Mouse (Mus musculus) G1E (cell line): ENCODE measurements around the gene Opn4. TPM values are rescaled to one million over a fixed set of nuclear protein-coding genes. Genes with fewer than 3 reads are reported as not detected.

Source experiments
- ATAC-seq: 2 replicates; pipeline ENCODE4 v1.8.0; 2016; ENCODE audit warnings: mild to moderate bottlenecking; ENCODE audit not compliant: insufficient number of reproducible peaks, poor library complexity, low FRiP score, severe bottlenecking; ENCODE audit errors: extremely low read depth
- DNase-seq: peaks from one replicate; pipeline ENCODE4 v3.0.0; 2012; ENCODE audit warnings: low spot score
- H3K27me3 ChIP-seq: 2 replicates; pipeline ENCODE4 v1.6.1; 2012; ENCODE audit warnings: mild to moderate bottlenecking, low read length, inconsistent platforms; ENCODE audit not compliant: insufficient read depth
- H3K36me3 ChIP-seq: replicated peaks from 2 replicates; pipeline ENCODE3; 2012; ENCODE audit warnings: mild to moderate bottlenecking, inconsistent platforms
- H3K4me1 ChIP-seq: 2 replicates; pipeline ENCODE4 v1.6.1; 2012; ENCODE audit warnings: low read depth, low read length, inconsistent platforms, mixed read lengths; ENCODE audit not compliant: insufficient read depth
- H3K4me3 ChIP-seq: 2 replicates; pipeline ENCODE4 v1.5.1; 2012; ENCODE audit warnings: low read depth, mild to moderate bottlenecking, inconsistent platforms, low read length, moderate library complexity, mixed read lengths
- H3K9me3 ChIP-seq: replicated peaks from 2 replicates; pipeline ENCODE4 v1.6.1; 2012; ENCODE audit warnings: inconsistent platforms
- CTCF ChIP-seq: IDR thresholded peaks from 2 replicates; pipeline ENCODE4 v1.5.1; 2012; ENCODE audit warnings: low read depth, low read length, inconsistent platforms, mixed read lengths
- GATA1 ChIP-seq: IDR thresholded peaks from 2 replicates; pipeline ENCODE4 v1.6.1; 2012; ENCODE audit warnings: borderline replicate concordance, low read length, inconsistent platforms, mixed read lengths
- GATA2 ChIP-seq: IDR thresholded peaks from 2 replicates; pipeline ENCODE4 v1.6.1; 2012; ENCODE audit warnings: low read depth, low read length, inconsistent platforms, borderline replicate concordance
- POLR2AphosphoS5 ChIP-seq: IDR thresholded peaks from 2 replicates; pipeline ENCODE4 v1.6.1; 2012; ENCODE audit warnings: low read depth, low read length, inconsistent platforms; ENCODE audit not compliant: insufficient replicate concordance
- TAL1 ChIP-seq: conservative IDR thresholded peaks from 2 replicates; pipeline ENCODE4 v1.6.1; 2012; ENCODE audit warnings: low read depth, low read length, inconsistent platforms, mixed read lengths
- polyA plus RNA-seq: library from polyadenylated mRNA; stranded (reverse); fragments of >175 nt; gene quantifications from 2 replicates; pipeline ENCODE4 v1.2.3, GENCODE M21; 2012
- total RNA-seq, 2 experiments: library from RNA; stranded (forward) in 1 of 2; stranded (reverse) in 1 of 2; fragments of 200-1000 nt in 1 of 2; fragments of >200 nt in 1 of 2; fragmentation: Nextera tagmentation in 1 of 2; gene quantifications; 2 replicates each; pipeline ENCODE4 v1.2.3; 2014 to 2017

Gene Opn4
- total and polyA plus RNA-seq, 3 experiments = 0.05 TPM; not detected in 2

- Histone ChIP-seq H3K9me3 (no peaks in the 10 kb centered on the region), H3K4me3 (peak overlapping the region; percentile 11; the same call in 1 of the 2 replicates), H3K27me3 (peaks cover 9% of the 10 kb centered on the region), H3K36me3 (no peaks in the 10 kb centered on the region), H3K4me1 (no peaks in the 10 kb centered on the region; the same call in 1 of the 2 replicates)
- DNase-seq (peak; percentile 26), ATAC-seq (no peak)
- TF ChIP-seq GATA2 = no peak
- TF ChIP-seq CTCF = 0 out of 2 replicates have a peak, but pooled peaks have one; percentile 18
Observed at GRCm38 (mm10) chr14:34595596-34596255, 4.2 kb downstream of the Opn4 start.

- no peak for DNase-seq
- no peaks in the 10 kb centered on the region for H3K9me3 ChIP-seq
- H3K27me3 ChIP-seq = peaks cover 4% of the 10 kb centered on the region; the same call in 1 of the 2 replicates
- no peak for ATAC-seq
- H3K36me3 ChIP-seq = no peaks in the 10 kb centered on the region
- TF ChIP-seq TAL1 = no peak
- TF ChIP-seq POLR2AphosphoS5 = no peak
- no peak for TF ChIP-seq GATA1
- no peak for TF ChIP-seq CTCF
- TF ChIP-seq GATA2 = no peak
- H3K4me1 ChIP-seq = no peaks in the 10 kb centered on the region; the same call in 1 of the 2 replicates
- H3K4me3 ChIP-seq = no peak overlapping the region
Observed at GRCm38 (mm10) chr14:34591741-34592535, 8.0 kb downstream of the Opn4 start.

GRCm38 (mm10) chr14:34590743-34591675 lies 8.9 kb downstream of the Opn4 start:
- Histone ChIP-seq H3K4me3 (no peak overlapping the region), H3K4me1 (no peaks in the 10 kb centered on the region; the same call in 1 of the 2 replicates), H3K36me3 (no peaks in the 10 kb centered on the region), H3K27me3 (no peaks in the 10 kb centered on the region; the same call in 1 of the 2 replicates), H3K9me3 (no peaks in the 10 kb centered on the region)
- TF ChIP-seq POLR2AphosphoS5 (no peak), TAL1 (no peak), CTCF (no peak), GATA1 (no peak), GATA2 (no peak)
- ATAC-seq (no peak), DNase-seq (no peak)

- no peak overlapping the region for H3K4me3 ChIP-seq
- no peaks in the 10 kb centered on the region; the same call in 1 of the 2 replicates for H3K4me1 ChIP-seq
- ATAC-seq (no peak), DNase-seq (no peak)
- H3K27me3 ChIP-seq = no peaks in the 10 kb centered on the region; the same call in 1 of the 2 replicates
- no peak for TF ChIP-seq TAL1
- TF ChIP-seq POLR2AphosphoS5 = no peak
- no peaks in the 10 kb centered on the region for H3K9me3 ChIP-seq
- no peaks in the 10 kb centered on the region for H3K36me3 ChIP-seq
Observed at GRCm38 (mm10) chr14:34590017-34590570, 9.8 kb downstream of the Opn4 start.

- TF ChIP-seq TAL1 (no peak), POLR2AphosphoS5 (no peak), CTCF (no peak), GATA1 (no peak), GATA2 (no peak)
- no peak overlapping the region for H3K4me3 ChIP-seq
- H3K27me3 ChIP-seq = no peaks in the 10 kb centered on the region; the same call in 1 of the 2 replicates
- no peaks in the 10 kb centered on the region for H3K9me3 ChIP-seq
- ATAC-seq = no peak
- no peaks in the 10 kb centered on the region for H3K36me3 ChIP-seq
- DNase-seq = no peak
- H3K4me1 ChIP-seq = no peaks in the 10 kb centered on the region; the same call in 1 of the 2 replicates
Observed at GRCm38 (mm10) chr14:34589185-34589713, 10.7 kb downstream of the Opn4 start.

GRCm38 (mm10) chr14:34588498-34588897 lies 11.4 kb downstream of the Opn4 start, which contains the start of gene Ldb3:
TSS of gene Ldb3 (minus strand) at chr14:34588682.
- ATAC-seq (no peak), DNase-seq (no peak)
- Histone ChIP-seq H3K36me3 (no peaks in the 10 kb centered on the region), H3K9me3 (no peaks in the 10 kb centered on the region), H3K4me3 (no peak within 1 kb of the TSS), H3K27me3 (no peaks in the 10 kb centered on the region; the same call in 1 of the 2 replicates), H3K4me1 (no peaks in the 10 kb centered on the region; the same call in 1 of the 2 replicates)
- no peak for TF ChIP-seq TAL1
- TF ChIP-seq GATA1 = no peak
- no peak for TF ChIP-seq GATA2
- no peak for TF ChIP-seq POLR2AphosphoS5
- TF ChIP-seq CTCF = no peak
